Mouse (Mus musculus) fat pad, adult 2 months (tissue): ENCODE results near the gene Ifi35.
"Not testable (repeated sequence)": the region's sequence is repeated elsewhere in the genome, so short reads cannot be mapped to it uniquely, and the experiment has no call there.

Experiments used
- DNase-seq: peaks from one replicate; pipeline ENCODE4 v3.0.0-alpha.2; 2011; ENCODE audit warnings: low read depth, low spot score; ENCODE audit errors: extremely low read depth

Gene Ifi35

DNA sequence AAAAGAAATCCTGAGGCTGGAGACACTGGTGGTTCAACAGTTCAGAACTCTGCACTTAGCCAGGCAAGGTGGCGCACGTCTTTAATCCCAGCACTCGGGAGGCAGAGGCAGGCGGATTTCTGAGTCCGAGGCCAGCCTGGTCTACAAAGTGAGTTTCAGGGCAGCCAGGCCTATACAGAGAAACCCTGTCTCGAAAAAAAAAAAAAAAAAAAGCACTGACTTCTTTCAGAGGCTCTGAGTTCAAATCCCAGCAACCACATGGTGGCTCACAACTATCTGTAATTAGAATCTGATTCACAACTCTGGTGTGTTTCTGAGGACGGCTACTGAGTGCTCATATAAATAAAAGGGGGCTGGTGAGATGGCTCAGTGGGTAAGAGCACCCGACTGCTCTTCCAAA lies 1.3 kb upstream of the Ifi35 start:
- DNase-seq, result not testable (repeated sequence)

DNA sequence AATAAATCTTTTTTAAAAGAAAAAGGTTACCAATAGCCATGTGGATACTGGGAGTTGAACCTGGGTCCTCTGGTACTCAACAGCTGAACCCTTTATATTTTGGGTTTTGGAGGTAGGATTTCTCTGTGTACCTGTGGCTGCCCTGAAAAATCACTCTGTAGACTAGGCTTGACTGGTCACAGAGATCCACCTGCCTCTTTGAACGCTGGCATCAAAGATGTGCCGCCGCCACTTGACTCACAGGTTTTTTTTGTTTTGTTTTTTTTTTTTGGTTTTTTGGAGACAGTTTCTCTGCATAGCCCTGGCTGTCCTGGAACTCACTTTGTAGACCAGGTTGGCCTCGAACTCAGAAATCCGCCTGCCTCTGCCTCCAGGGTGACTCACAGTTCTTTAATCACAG lies 421 bp upstream of the Ifi35 start:
- DNase-seq, result no peak

DNA sequence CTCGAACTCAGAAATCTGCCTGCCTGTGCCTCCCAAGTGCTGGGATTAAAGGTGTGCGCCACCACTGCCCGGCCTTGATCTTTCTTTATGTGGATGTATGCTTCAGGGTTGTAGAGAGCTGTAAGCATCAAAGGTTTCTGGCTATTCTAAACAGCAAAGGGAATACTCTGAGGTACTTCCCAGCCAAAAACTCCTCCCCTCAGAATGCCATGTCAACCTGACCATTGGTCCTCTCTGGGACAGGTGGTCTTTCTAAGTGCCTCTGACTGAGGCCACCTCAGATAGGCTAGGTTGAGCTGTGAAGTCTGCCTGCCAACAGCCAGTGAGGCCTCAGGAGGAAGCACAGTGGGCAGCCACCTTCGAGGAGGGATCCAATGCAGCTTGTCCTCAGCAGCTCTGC lies 692 bp downstream of the Ifi35 start:
- no peak for DNase-seq

DNA sequence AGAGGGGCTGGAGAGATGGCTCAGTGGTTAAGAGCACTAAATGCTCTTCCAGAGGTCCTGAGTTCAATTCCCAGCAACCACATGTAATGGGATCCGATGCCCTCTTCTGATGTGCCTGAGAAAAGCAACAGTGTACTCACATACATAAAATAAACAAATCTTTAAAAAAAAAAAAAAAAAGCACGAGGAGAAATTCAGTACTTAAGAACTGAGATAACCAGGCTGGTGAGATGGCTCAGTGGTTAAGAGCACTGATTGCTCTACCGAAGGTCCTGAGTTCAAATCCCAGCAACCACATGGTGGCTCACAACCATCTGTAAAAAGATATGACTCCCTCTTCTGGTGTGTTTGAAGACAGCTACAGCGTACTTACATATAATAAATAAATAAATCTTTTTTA lies 1.4 kb downstream of the Ifi35 start:
- DNase-seq, result not testable (repeated sequence)

DNA sequence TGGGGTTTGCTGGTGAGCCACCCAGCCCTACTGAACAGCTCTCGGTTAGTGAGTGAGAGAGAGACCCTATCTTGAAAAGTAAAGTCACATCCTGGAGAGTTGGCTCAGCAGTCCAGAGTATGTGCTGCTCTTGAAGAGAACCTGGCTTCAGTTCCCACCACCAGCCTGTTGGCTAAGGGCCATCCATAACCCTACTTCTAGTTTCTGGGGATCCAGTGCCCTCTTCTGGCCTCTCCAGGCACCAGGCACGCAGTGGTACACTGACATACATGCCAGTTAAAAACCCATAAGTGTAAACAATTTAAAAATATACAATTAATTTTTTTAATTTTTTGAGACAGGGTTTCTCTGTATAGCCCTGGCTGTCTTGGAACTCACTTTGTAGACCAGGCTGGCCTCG lies 2.2 kb downstream of the Ifi35 start:
- no peak for DNase-seq

DNA sequence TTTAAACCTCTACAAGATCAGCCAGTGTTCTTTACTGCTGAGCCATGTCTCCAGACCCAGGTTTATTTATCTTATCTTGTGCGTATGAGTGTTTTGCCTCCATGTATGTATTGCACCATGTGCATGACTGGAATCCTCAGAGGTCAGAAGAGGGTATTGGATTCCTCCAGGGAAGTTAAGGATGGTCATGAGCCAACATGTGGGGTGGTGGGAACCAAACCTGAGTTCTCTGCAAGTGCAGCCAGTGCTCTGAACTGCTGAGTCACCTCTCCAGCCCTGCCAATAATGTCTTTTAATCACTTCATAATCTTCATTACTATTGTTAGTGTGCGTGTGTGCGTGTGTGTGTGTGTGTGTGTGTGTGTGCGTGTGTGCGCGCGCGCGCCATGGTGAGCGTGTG lies 3.3 kb downstream of the Ifi35 start:
- peak; percentile 81 for DNase-seq

DNA sequence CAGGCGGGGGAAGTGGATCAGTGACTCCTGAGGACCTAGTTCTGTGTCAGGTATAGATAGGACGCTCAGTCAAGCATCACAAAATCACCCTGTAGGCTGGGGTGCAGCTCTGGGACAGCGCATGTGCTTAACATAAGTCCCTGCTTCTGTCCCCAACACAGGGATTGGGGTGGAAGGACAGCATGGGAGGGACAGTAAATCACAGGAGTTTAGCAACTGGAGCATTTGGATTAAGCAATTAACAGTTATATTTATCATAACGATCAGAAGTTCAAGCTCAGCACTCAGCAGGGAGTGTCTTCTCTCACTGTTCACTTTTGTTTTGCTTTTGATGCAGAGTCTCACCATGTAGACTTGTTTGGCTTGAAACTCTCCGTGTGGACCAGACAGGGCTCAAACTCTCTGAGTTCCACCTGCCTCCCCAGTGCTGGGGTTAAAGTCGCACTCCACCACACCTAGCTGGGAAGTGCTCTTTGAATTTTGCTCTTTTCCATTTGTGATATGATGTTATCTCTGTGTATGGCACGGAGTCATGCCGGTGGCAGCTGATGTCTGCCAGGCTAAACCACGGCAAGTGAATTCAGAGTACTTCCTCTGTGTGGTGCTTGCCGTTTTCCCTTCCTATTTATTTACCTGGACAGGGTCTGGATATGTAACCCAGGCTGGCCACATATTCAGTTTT lies 4.0 kb downstream of the Ifi35 start:
- DNase-seq, result no peak

DNA sequence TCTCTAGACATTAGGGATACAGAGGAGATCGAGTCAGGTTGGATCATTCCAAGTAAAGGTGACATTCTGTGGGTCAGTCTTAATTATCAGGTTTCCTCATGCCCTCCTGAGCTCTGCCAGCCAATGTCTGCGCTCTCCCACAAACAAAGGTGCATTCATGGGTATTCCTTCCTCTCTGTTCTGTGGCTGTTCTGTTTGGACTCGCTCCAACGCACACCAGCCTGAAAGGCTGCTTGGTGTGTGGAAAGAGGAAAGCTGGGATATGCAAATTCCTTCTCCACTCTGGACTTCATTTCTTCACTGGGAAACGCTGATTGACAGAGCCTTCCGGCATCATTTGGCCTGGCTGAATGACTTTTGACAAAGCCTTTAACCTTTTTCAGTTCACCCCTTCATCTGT lies 6.5 kb downstream of the Ifi35 start:
- DNase-seq, result no peak

DNA sequence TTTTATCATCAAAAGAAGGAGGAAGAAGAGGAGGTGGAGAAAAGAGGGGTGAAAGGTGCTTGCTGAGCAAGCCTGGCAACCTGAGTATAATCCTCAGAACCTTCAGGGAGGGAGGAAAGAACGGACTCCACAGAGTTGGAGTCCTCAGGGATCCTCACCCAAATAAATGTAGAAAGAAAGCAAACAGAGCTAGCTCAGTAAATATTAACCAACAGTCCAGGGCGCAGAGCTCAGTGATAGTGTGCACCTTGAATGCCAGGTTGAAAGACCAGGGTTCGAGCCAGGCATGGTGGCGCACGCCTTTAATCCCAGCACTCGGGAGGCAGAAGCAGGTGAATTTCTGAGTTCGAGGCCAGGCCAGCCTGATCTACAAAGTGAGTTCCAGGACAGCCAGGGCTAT lies 7.4 kb downstream of the Ifi35 start:
- no peak for DNase-seq

DNA sequence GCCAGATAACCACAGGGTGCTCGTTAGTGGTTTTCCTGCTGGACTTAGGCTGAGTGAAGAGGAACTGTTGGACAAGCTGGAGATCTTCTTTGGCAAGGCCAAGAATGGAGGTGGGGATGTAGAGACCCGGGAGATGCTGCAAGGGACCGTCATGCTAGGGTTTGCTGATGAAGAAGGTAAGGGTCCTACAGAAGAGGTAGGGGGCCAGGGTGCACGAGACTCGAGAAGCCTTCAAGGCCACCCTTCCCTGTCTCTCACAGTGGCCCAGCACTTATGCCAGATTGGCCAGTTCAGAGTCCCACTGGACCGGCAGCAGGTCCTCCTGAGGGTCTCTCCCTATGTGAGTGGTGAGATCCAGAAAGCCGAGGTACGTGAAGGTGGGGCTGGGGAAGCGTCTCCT lies 9.4 kb downstream of the Ifi35 start:
- no peak for DNase-seq

DNA sequence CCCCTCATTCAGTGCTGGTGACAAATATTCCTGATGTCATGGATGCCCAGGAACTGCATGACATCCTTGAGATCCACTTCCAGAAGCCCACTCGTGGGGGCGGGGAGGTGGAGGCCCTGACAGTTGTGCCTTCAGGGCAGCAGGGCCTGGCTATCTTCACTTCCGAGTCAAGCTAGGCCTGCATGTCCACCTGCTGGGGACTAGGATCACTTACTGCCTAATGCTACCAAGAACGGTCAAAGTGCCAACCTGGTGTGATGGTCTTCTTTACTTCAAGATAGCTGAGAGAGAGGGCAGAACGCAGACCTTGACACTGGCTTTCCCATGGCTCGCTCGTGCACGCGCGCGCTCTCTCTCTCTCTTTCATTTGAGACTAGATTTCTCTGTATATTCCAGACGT lies 10.0 kb downstream of the Ifi35 start:
- no peak for DNase-seq

DNA sequence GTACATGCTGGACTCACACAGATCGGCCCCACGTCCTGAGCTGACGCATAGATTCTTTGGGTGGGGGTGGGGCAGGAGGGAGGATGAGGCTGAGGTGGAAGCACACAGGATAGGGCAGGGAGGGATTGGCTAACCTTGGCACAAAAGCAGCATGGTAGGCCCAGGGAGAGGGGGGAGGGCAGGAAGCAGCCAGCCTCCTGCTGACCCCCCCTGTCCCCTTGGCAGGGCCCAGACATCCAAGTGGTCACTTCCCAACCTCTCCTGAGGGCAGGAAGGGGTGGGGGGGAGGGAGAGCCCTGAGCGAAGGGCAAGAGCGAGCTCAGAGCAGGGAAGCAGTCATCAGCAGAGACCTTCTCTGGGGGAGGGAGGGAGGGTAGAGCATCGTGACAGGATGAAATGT lies 11.5 kb downstream of the Ifi35 start:
- DNase-seq, result no peak

DNA sequence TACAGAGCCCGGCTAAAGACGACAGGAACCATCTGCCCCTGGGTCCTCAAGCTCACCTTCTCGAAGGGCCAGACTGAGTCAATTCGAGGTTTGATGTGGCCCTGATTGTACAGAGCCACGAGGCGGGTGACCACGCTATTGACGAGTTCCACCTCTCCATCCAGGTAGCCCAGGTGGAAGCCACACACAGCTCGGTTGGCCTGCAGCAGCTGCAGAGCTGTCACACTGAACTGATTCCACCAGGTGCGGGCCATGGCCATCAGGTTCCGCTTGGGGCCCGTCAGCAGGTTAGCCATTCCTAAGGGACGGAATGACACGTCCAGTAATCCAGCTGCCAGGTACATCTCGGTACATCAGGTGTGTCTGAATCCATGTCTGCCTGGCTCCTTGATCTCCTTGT lies 12.1 kb downstream of the Ifi35 start:
- DNase-seq, result no peak

DNA sequence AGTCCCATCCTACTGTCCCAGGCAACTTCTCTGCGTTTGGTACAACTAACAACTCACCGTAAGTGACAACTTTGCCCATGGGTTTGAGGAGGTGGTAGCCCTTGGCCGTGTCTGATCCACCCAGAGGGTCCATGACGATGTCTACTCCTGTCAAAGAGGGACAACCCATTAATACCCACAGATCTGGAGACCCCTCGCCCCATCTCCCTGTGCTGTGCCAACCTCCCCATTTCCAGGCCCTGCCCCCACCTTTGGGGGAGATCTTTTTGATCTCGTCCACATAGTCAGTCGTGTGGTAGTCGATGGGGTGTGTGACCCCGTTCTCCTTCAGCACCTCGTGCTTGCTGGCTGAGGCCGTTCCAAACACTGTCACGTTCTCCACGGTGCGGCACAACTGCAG lies 13.9 kb downstream of the Ifi35 start:
- no peak for DNase-seq

DNA sequence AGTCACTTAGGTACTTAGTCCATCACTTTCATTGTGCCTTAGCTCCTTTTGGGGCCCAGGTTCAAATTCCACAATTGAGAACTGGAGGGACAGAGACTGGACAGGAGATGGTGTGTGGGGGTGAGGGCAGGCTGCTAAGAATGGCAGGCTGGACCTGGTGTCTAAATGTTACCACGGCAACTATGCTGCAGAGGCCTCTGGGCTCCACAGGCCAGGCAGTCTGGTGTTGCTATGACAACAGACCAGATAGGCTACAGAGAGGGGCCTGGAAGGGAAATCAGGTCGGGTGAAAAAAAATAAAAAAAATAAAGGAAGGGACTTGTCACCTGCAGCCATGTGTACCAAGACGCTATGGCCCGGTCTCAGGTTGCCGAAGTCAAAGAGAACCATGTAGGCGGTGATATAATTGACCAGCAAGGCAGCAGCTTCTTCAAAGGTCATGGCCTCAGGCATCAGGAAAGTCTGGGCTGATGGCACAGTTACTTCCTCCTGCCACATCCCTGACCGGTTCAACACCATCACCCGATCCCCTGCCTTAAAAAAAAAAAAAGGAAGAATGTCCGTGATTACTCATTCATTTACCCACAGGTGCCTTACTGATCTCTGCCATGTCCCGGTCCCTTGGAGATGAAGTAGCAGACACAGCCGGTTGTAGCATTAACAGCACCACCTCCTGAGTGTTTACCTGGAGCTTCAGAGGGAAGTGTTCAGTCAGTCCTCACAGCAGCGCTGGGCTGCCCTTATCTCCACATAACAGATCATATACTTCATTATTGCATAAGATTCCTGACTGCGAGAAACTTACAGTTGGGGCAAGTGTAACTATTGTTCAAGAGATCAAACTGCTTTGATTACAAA lies 14.6 kb downstream of the Ifi35 start:
- no peak for DNase-seq

DNA sequence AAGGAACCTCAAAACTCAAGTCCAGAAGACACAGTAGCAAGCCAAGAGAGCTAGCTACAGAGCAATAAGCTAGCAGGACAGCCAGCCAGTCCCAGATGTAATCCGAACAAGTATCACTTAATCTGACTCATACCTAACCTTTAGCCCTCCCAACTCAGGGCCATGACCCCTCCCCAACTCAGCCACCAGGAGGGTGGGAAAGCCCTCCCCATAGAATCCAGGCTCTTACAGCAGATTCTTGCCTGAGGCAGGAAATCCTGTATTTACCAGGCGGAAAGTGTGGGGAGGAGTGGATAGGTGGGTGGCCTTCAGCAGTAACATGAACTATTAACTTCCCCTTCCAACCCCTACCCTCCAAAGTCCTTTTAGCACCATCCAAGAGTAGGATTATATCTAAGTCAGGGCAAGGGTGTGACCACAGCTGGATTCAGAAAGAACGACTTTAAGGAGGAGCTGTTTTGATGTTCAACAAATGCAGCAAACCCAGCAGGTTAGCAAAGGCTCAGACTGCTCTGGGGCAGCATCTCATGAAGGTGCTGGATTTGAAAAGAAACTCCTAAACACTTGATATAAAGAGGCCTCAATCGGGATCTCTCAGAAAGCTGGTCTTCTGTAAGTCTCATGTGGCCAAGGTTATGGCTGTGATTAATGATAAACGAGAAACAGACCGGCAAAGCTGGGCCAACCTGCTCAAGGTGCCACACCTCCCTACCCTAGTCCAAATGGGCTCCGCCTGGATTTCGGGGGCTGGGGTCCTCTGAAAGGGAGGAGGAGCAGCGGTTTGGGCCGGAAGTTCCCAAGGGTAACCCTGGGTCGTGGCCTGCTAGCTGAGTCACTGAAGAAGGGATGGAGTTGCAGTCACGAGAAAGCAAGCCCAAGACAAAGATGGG lies 16.2 kb downstream of the Ifi35 start, which contains the start of gene Rnd2:
Gene Rnd2 (plus strand): TSS at position 789 of the 890 bp plus-strand sequence.
- no peak for DNase-seq

DNA sequence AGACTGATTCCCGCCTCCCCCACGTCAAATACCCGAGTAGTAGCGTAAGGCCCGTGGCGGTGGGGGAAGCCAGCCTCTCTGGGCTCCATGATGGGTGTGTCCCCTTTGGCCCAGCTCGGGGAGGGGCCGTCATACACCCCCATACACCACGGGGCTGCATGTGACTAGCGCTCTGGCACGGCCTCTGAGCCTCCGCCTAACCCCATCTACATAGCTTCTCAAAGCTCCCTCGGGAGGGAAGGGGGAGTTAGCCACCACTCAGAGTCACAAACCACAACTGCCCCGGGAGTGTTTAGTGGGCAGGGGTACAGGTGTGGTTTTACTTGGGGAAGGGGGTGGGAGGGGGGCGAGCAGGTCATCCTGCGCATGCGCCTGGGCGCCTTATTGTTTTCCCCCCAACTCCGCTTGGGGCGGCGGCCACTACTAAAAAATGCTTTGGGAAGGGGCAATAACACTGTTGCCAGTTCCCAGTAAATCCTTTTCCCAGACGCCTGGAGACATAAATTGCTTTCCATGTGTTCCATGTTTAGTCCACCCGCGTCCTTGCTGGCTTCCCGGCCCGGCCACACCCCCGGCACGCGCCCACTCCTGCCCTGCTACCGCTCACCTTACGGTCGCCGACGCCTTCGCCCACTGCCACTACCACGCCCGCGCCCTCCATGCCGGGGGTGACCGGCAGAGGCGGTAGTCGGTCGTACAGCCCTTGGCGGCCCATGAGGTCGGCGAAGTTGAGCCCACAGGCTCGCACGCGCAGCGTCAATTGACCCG lies 17.1 kb downstream of the Ifi35 start:
- DNase-seq, result no peak

DNA sequence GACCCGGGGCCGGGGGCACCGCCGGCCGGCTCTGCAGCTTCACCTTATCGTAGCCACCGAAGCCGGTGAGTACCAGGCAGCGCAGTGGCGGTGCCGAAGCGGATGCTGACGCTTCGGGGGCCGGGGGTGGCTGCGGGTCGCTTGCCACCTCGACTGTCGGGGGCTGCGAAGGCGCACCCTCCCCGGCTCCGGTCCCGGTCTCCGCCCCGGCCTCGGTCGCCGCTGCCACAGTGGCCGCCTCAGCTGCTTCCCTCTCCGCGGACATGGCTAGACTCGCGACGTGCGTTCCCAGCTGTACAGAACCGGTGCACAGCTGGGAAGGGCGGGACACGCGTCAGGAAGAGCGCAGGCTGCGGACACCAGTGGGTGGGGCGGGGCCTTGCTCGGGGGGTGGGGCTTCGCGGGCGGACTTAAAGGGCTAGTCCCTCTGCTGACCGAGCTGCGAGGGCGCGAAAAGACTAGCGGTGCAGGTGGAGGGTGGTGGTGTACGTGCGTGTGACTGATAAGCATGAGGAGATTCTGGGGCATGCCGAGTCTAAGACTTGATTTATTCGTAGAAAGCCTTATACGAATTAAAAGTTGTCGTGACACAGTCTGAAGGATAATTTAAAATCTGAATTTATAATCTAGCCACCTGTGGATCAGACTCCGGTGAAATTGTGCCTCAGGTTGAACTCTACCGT lies 17.8 kb downstream of the Ifi35 start, which contains the start of gene Vat1:
Gene Vat1 (minus strand): TSS at position 362 of the 683 bp plus-strand sequence.
- DNase-seq, result no peak

DNA sequence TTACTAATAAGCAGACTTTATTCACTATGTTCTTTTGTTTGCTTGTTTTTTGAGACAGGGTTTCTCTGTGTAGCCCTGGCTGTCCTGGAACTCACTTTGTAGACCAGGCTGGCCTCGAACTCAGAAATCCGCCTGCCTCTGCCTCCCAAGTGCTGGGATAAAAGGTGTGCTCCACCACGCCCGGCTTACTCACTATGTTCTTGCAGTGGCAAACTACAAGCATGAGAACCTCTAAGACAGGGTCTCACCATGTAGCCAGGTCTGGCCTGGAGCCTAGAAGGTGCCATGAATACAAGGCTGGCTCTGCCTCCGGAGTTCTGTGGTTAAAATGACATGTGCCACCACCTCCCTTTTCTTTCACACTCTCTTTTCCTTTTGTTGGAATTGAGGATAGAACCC lies 18.3 kb downstream of the Ifi35 start:
- not testable (repeated sequence) for DNase-seq
